Mouse (Mus musculus) neural tube, embryonic 11.5 days (tissue): ENCODE data around the gene Cdc27. TPM values are rescaled to one million over a fixed set of nuclear protein-coding genes. Genes with fewer than 3 reads are reported as not detected.
"Not testable (repeated sequence)": the region's sequence is repeated elsewhere in the genome, so short reads cannot be mapped to it uniquely, and the experiment has no call there.

ENCODE experiments used
- ATAC-seq: fragments of 200-750 bp; cut with Nextera tagmentation; 2 replicates; pipeline ENCODE4 v1.8.0; 2017; ENCODE audit warnings: moderate number of reproducible peaks, mild to moderate bottlenecking, moderate TSS enrichment, moderate library complexity; ENCODE audit not compliant: insufficient read depth, low FRiP score, low TSS enrichment
- DNase-seq: peaks from one replicate; pipeline ENCODE4 v3.0.0-alpha.2; 2015; ENCODE audit warnings: low spot score
- H3K27ac ChIP-seq: fragments of 300-500 bp; sonication (generic); 2 replicates; pipeline ENCODE4 v1.5.1; 2014; ENCODE audit warnings: low read depth, mild to moderate bottlenecking, low read length
- H3K27me3 ChIP-seq: fragments of 300-500 bp; sonication (generic); 2 replicates; pipeline ENCODE4 v1.6.1; 2014; ENCODE audit warnings: mild to moderate bottlenecking, low read length, mixed read lengths; ENCODE audit not compliant: control insufficient read depth, insufficient read depth
- H3K36me3 ChIP-seq: fragments of 300-500 bp; sonication (generic); 2 replicates; pipeline ENCODE4 v1.6.1; 2014; ENCODE audit warnings: mild to moderate bottlenecking, low read length, moderate library complexity, mixed read lengths; ENCODE audit not compliant: control insufficient read depth, insufficient read depth
- H3K4me1 ChIP-seq: fragments of 300-500 bp; sonication (generic); 2 replicates; pipeline ENCODE4 v1.6.1; 2014; ENCODE audit warnings: low read length, mixed read lengths; ENCODE audit not compliant: control insufficient read depth, insufficient read depth
- H3K4me2 ChIP-seq: fragments of 300-500 bp; sonication (generic); 2 replicates; pipeline ENCODE4 v1.6.1; 2014; ENCODE audit warnings: low read depth, mild to moderate bottlenecking, moderate library complexity
- H3K4me3 ChIP-seq: fragments of 300-500 bp; sonication (generic); 2 replicates; pipeline ENCODE4 v1.5.1; 2014; ENCODE audit warnings: low read depth, low read length
- H3K9ac ChIP-seq: fragments of 300-500 bp; sonication (generic); 2 replicates; pipeline ENCODE4 v1.6.1; 2014; ENCODE audit warnings: mild to moderate bottlenecking, low read length
- H3K9me3 ChIP-seq: fragments of 300-500 bp; sonication (generic); 2 replicates; pipeline ENCODE4 v1.6.1; 2016; ENCODE audit warnings: low read length; ENCODE audit not compliant: control insufficient read depth
- WGBS: fragments of 180-500 bp; shearing (Covaris S2); extraction: QIAGEN DNeasy Blood & Tissue Kit; methylation state at CpG from one replicate; pipeline ENCODE4 v1.1.7; 2014; 5-methylcytosine and 5-hydroxymethylcytosine counted together
- polyA plus RNA-seq: library from polyadenylated mRNA; unstranded; fragments of >200 nt; fragmentation: Nextera tagmentation; extraction: Ambion mirVana; gene quantifications from 2 replicates; pipeline ENCODE4 v1.2.1, GENCODE M21; 2014

Cdc27 gene
- polyA plus RNA-seq, 1 experiment from 2014 or later: 63.9 TPM

DNA sequence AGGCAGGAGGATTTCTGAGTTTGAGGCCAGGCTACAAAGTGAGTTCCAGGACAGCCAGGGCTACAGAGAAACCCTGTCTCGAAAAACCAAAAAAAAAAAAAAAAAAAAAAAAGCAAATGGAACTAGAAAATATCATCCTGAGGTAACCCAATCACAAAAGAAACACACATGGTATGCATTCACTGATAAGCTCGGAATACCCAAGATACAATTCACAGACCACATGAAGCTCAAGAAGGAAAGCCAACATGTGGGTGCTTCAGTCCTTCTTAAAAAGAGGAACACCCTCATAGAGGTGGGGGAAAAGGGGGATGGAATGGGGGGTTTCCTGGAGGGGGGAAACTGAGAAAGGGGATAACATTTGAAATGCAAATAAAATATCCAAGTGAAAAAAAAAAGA is 7.1 kb downstream of the Cdc27 start:
- ATAC-seq, H3K4me3 ChIP-seq, H3K27me3 ChIP-seq, DNase-seq, H3K4me1 ChIP-seq, H3K9ac ChIP-seq, H3K27ac ChIP-seq, H3K4me2 ChIP-seq, H3K9me3 ChIP-seq, H3K36me3 ChIP-seq: not testable (repeated sequence)
- 100% methylated on average over 2 of the region's 2 CpGs for WGBS

DNA sequence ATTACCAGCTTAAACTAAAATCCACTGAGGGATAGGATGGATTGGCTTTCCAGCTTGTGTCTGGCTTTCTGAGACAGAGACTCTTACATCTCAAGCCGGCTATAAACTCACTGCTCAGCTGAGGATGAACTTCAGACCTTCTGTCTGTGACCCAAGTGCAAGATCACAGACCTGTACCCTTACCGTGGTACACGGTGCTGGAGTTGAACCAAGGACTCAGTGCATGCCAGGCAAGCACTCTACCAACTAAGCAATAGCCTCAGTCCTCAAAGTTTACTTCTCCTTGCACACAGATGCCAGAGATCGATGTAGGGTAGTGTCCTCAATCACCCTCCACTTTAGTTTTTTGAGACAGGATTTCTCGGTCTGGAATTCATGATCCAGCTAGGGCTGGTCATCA is 10.6 kb downstream of the Cdc27 start:
- H3K27ac ChIP-seq: no peak overlapping the region
- DNase-seq: no peak
- no peak overlapping the region for H3K4me2 ChIP-seq
- no peak for ATAC-seq
- H3K27me3 ChIP-seq: no peaks in the 10 kb centered on the region
- no peaks in the 10 kb centered on the region for H3K36me3 ChIP-seq
- H3K9ac ChIP-seq: no peak overlapping the region
- no peak overlapping the region for H3K4me3 ChIP-seq
- H3K9me3 ChIP-seq: no peaks in the 10 kb centered on the region
- no peaks in the 10 kb centered on the region for H3K4me1 ChIP-seq
- WGBS: 97% methylated on average over 5 of the region's 5 CpGs

DNA sequence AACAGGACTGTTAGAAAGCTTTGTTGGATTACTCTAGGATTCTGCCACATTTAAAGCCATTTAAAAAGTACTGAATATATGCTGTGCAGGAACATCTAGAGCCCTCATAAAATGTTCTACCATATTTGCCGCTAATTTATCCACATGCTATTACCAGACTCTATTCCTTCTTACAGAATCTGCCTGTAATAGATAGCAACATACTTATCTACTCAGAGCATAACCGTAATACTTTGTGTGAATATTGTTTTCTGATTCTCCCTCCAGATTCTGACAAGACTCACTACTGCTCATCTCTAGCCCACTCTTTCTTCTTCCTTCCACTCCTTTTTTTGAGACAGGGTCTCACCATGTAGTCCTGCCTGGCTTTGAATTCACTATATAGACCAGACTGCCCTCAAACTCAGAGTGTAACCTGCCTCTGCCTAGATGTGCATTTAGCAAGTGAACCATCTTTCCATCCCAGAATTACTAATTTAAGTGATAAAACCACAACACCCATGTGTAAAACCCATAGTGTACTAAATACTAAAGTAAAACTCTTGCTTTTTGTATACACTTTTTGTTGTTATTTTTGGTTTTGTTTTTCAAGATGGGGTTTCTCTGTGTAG is 12.4 kb downstream of the Cdc27 start:
- ATAC-seq (no peak), DNase-seq (no peak)
- no peak overlapping the region for H3K9ac ChIP-seq
- H3K27me3 ChIP-seq: no peaks in the 10 kb centered on the region
- no peak overlapping the region for H3K4me2 ChIP-seq
- H3K9me3 ChIP-seq: no peaks in the 10 kb centered on the region
- no peaks in the 10 kb centered on the region for H3K4me1 ChIP-seq
- WGBS: 97% methylated on average over 2 of the region's 2 CpGs
- no peak overlapping the region for H3K27ac ChIP-seq
- no peak overlapping the region for H3K4me3 ChIP-seq
- peaks cover 2% of the 10 kb centered on the region; the same call in 1 of the 2 replicates for H3K36me3 ChIP-seq

DNA sequence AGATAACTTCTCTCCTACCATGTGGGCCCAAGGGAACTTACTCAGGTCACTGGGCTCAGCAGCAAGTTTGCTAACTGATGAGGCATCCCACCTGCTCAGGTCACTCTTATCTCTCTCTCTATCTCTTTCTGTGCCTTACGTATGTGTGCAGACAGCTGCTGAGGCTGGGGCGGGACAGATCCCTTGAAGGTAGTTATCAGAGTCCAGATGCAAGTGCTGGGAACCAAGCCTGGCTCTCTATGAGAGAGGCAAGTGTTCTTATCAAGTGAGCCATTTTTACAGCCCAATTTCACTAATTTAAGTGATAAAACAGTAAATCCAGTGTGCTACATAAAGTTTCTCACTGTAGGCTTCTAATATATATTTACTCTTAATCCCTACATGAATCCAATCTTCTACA is 13.6 kb downstream of the Cdc27 start:
- Histone ChIP-seq H3K27me3 (no peaks in the 10 kb centered on the region), H3K4me3 (no peak overlapping the region), H3K9ac (no peak overlapping the region), H3K9me3 (no peaks in the 10 kb centered on the region), H3K36me3 (peaks cover 4% of the 10 kb centered on the region; the same call in 1 of the 2 replicates), H3K4me2 (no peak overlapping the region), H3K4me1 (no peaks in the 10 kb centered on the region), H3K27ac (no peak overlapping the region)
- WGBS: 89% methylated on average over 2 of the region's 2 CpGs
- DNase-seq (no peak), ATAC-seq (no peak)

DNA sequence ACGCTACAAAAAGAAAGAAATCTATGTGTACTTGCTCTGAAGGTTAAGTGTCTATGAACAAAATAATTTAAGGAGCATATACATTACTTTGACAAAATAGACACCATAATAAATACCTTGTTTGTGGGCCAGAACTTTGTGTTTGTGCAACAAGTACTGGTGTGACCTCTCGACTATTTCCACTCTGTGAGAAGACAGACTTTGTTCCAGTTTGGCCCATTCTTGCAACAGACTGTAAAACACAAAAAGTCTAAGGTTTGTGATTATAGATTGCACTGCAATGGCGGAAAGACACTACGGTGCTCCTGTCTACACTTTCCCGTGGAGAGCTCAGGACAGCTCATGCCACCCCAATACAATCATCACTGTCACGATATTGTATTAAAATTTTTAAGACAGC is 24.5 kb downstream of the Cdc27 start:
- 95% methylated on average over 6 of the region's 6 CpGs for WGBS
- ATAC-seq: no peak
- H3K4me1 ChIP-seq: no peaks in the 10 kb centered on the region

DNA sequence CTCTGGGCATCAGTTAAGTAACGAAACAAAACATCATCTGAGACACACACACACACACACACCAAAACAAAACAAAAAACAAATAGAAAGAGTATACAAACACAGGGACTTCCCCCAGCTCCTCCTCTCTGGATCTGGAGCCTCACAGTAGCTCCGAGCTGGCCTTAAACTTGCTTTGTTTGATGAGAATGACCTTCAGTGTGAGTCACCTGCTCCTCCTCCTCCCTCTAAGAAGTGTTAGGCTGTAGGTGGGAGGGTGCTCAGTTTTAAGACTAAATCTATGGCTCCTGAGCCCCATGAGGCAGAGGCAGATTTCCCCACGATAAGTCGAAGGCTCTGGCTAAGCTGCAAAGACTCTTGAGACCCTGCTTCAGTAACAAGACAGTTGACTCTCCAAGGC is 38.0 kb downstream of the Cdc27 start:
- H3K27me3 ChIP-seq: no peaks in the 10 kb centered on the region
- WGBS: 98% methylated on average over 4 of the region's 4 CpGs
- H3K4me2 ChIP-seq: no peak overlapping the region
- no peaks in the 10 kb centered on the region for H3K9me3 ChIP-seq
- H3K36me3 ChIP-seq: peaks cover 6% of the 10 kb centered on the region; the same call in 1 of the 2 replicates
- no peak overlapping the region for H3K9ac ChIP-seq
- no peaks in the 10 kb centered on the region for H3K4me1 ChIP-seq
- ATAC-seq (no peak), DNase-seq (no peak)
- no peak overlapping the region for H3K4me3 ChIP-seq
- no peak overlapping the region for H3K27ac ChIP-seq

More for the DNA sequence above, 24.5 kb downstream of the Cdc27 start:
- Histone ChIP-seq H3K27ac (no peak overlapping the region), H3K9me3 (no peaks in the 10 kb centered on the region), H3K36me3 (peaks cover 5% of the 10 kb centered on the region), H3K27me3 (no peaks in the 10 kb centered on the region), H3K4me2 (no peak overlapping the region), H3K4me3 (no peak overlapping the region), H3K9ac (no peak overlapping the region)
- no peak for DNase-seq

DNA sequence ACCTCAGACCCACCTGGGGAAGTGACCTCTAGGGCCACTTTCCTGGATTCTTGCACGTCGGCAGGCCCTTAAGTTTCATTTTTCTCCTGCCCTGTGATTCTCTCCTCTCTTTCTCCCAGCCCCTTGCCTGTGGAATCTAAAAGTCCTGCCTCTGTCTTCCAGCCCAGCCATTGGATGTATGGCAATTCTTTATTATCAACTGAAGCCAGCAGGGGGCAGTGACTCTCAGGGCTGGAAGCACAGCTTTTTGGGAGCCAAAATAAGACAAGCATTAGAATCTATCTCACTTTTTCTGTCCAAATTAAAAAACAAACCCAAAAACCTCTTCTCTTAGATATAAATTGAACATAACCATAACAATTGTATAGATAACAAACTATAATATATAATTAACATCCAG is 39.8 kb downstream of the Cdc27 start:
- no peaks in the 10 kb centered on the region for H3K4me1 ChIP-seq
- DNase-seq: peak; percentile 20
- H3K9ac ChIP-seq: no peak overlapping the region
- H3K4me3 ChIP-seq: no peak overlapping the region
- H3K9me3 ChIP-seq: no peaks in the 10 kb centered on the region
- no peak overlapping the region for H3K4me2 ChIP-seq
- no peak overlapping the region for H3K27ac ChIP-seq
- 91% methylated on average over 2 of the region's 2 CpGs for WGBS
- H3K36me3 ChIP-seq: peaks cover 12% of the 10 kb centered on the region
- ATAC-seq: no peak
- H3K27me3 ChIP-seq: no peaks in the 10 kb centered on the region

DNA sequence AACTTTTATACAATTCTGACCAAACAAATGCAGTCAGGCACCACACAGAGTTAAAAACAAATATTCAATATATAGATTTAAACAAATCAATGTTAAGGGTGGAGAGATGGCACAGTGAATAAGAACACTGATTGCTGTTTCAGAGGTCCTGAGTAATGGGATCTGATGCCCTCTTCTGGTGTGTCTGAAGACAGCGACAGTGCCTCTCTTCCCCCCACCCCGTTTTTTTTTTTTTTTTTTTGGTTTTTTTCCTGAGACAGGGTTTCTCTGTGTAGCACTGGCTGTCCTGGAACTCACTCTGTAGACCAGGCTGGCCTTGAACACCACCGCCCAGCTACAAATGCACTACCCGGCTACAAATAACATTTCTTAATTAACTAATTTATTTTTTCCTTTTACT is 42.0 kb downstream of the Cdc27 start:
- 89% methylated on average over 3 of the region's 4 CpGs for WGBS
- DNase-seq: no peak
- Histone ChIP-seq H3K27me3 (no peaks in the 10 kb centered on the region), H3K4me2 (no peak overlapping the region), H3K9ac (no peak overlapping the region), H3K4me3 (no peak overlapping the region), H3K27ac (no peak overlapping the region), H3K36me3 (peaks cover 14% of the 10 kb centered on the region), H3K9me3 (no peaks in the 10 kb centered on the region), H3K4me1 (no peaks in the 10 kb centered on the region)
- no peak for ATAC-seq

DNA sequence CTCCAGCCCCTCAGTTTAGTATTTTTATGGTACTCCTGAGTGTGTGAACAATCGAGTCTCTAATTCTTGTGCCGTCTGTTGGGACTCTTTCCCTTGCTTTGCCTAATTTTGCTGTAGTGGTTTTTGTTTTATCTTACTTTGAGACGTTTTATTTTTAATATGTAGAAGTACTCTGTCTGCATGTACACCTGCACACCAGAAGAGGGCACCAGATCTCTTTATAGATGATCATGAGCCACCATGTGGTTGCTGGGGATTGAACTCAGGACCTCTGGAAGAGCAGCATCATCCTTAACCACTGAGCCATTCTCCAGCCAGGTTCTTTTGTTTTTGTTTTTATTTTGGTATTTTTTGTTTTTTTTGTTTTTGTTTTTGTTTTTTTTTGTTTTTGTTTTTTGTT is 62.1 kb downstream of the Cdc27 start:
- ATAC-seq: no peak
- H3K4me2 ChIP-seq: no peak overlapping the region
- no peak overlapping the region for H3K4me3 ChIP-seq
- H3K9ac ChIP-seq: no peak overlapping the region
- H3K27ac ChIP-seq: no peak overlapping the region
- no peaks in the 10 kb centered on the region for H3K27me3 ChIP-seq
- no peaks in the 10 kb centered on the region for H3K36me3 ChIP-seq
- no peaks in the 10 kb centered on the region for H3K9me3 ChIP-seq
- H3K4me1 ChIP-seq: no peaks in the 10 kb centered on the region
- WGBS: 79% methylated on average over 3 of the region's 3 CpGs
- DNase-seq: no peak
